Mouse (Mus musculus) layer of hippocampus, adult 11-12 months (tissue): ENCODE measurements at regions not wholly inside any gene's neighbourhood (a gene's known extent, or its start where the extent isn't known, plus 50 kb on each side); places are given as distances from the start of the nearest gene placed in this dataset.

Experiments used
- DNase-seq: peaks from one replicate; pipeline ENCODE4 v3.0.0; 2022; ENCODE audit warnings: low spot score

- DNase-seq, result peak; percentile 60
Observed at GRCm38 (mm10) chr19:42673133-42673532, 60.5 kb upstream of the Loxl4 start.

GRCm38 (mm10) chr19:42669886-42670285, 57.3 kb upstream of the Loxl4 start:
- DNase-seq, result no peak

GRCm38 (mm10) chr19:42668385-42669098, 55.9 kb upstream of the Loxl4 start:
- no peak for DNase-seq

- DNase-seq, result no peak
Observed at GRCm38 (mm10) chr19:42666906-42667305, 54.3 kb upstream of the Loxl4 start.
